Mouse (Mus musculus) heart, postnatal 0 days (tissue): ENCODE data around the gene Olfr541.
"Not testable (repeated sequence)": the region's sequence is repeated elsewhere in the genome, so short reads cannot be mapped to it uniquely, and the experiment has no call there.

Experiments used
- CTCF ChIP-seq: IDR thresholded peaks from 2 replicates; pipeline ENCODE4 v1.5.1; 2016; ENCODE audit warnings: antibody characterized with exemption, control low read depth, low read depth
- EP300 ChIP-seq: IDR thresholded peaks from 2 replicates; pipeline ENCODE4 v1.6.1; 2016; ENCODE audit warnings: antibody characterized with exemption, low read depth

DNA sequence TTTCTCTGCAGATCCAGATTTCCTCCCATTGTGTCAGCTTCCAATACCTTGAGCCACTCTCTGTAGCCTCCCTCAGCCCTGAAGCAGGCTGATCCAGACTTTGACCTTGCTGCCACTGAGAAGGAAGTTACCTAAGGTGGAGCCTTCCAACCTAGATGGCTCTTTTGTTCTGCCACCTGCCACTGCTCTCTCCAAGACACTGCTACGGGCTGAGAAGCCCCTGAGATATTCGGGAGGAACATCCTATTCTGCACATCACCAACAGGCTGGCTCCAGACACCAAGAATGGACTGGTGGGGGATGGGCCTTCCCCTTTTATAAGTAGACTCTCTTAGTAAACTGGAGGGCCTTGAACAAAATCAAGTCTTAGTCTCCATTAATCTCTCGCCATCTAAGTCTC, 26.4 kb upstream of the Olfr541 start:
- not testable (repeated sequence) for TF ChIP-seq CTCF, EP300
